Mouse (Mus musculus) layer of hippocampus, postnatal 36 days (tissue): ENCODE data around the gene Pgpep1l. TPM values are rescaled to one million over a fixed set of nuclear protein-coding genes. Genes with fewer than 3 reads are reported as not detected.
"Not testable (repeated sequence)": the region's sequence is repeated elsewhere in the genome, so short reads cannot be mapped to it uniquely, and the experiment has no call there.

Source experiments
- DNase-seq, 2 experiments: peaks; one replicate each; pipeline ENCODE4 v3.0.0; 2022
- total RNA-seq, 2 experiments: library from RNA; stranded (reverse); gene quantifications; 2 replicates each; pipeline ENCODE4 v1.2.3; 2021

The Pgpep1l gene
- total RNA-seq: 1 to 10 TPM; 2.3 to 2.9 TPM

- peak in 1 of 2 experiments; percentile 28 for DNase-seq
Observed at GRCm38 (mm10) chr7:68264028-68264453, at the start of gene Pgpep1l. Gene Pgpep1l (minus strand): TSS chr7:68264233.

- DNase-seq: no peak
Observed at GRCm38 (mm10) chr7:68313038-68313782, 49.2 kb upstream of the Pgpep1l start.

GRCm38 (mm10) chr7:68312395-68312794 lies 48.4 kb upstream of the Pgpep1l start:
- no peak for DNase-seq

- no peak for DNase-seq
Observed at GRCm38 (mm10) chr7:68311469-68311868, 47.4 kb upstream of the Pgpep1l start.

GRCm38 (mm10) chr7:68306756-68307155 lies 42.7 kb upstream of the Pgpep1l start:
- DNase-seq: no peak

GRCm38 (mm10) chr7:68305781-68306575 lies 41.9 kb upstream of the Pgpep1l start:
- DNase-seq: no peak

GRCm38 (mm10) chr7:68303685-68304084 lies 39.7 kb upstream of the Pgpep1l start:
- DNase-seq: no peak

GRCm38 (mm10) chr7:68302586-68303433 lies 38.8 kb upstream of the Pgpep1l start:
- DNase-seq: peak; percentile 68 to 74

GRCm38 (mm10) chr7:68301160-68301559 lies 37.1 kb upstream of the Pgpep1l start:
- DNase-seq: no peak

GRCm38 (mm10) chr7:68298381-68299076 lies 34.5 kb upstream of the Pgpep1l start:
- no peak for DNase-seq

- no peak for DNase-seq
Observed at GRCm38 (mm10) chr7:68296487-68296886, 32.5 kb upstream of the Pgpep1l start.

- DNase-seq: no peak
Observed at GRCm38 (mm10) chr7:68293997-68294789, 30.2 kb upstream of the Pgpep1l start.

GRCm38 (mm10) chr7:68291603-68292002 lies 27.6 kb upstream of the Pgpep1l start:
- DNase-seq: no peak

GRCm38 (mm10) chr7:68289081-68289480 lies 25.0 kb upstream of the Pgpep1l start:
- DNase-seq: no peak

GRCm38 (mm10) chr7:68288000-68288399 lies 24.0 kb upstream of the Pgpep1l start:
- DNase-seq: not testable (repeated sequence)

- DNase-seq: no peak
Observed at GRCm38 (mm10) chr7:68287582-68287981, 23.5 kb upstream of the Pgpep1l start.

GRCm38 (mm10) chr7:68286526-68287481 lies 22.8 kb upstream of the Pgpep1l start:
- DNase-seq: no peak

GRCm38 (mm10) chr7:68285851-68286298 lies 21.8 kb upstream of the Pgpep1l start:
- DNase-seq: no peak

- DNase-seq: no peak
Observed at GRCm38 (mm10) chr7:68283776-68284175, 19.7 kb upstream of the Pgpep1l start.

GRCm38 (mm10) chr7:68283133-68283520 lies 19.1 kb upstream of the Pgpep1l start:
- DNase-seq: not testable (repeated sequence)
